Mouse (Mus musculus) adrenal gland, adult 18-20 months (tissue): ENCODE measurements around the gene Gcsam. TPM values are rescaled to one million over a fixed set of nuclear protein-coding genes. Genes with fewer than 3 reads are reported as not detected.

Experiments
- DNase-seq, 2 experiments: peaks; one replicate each; pipeline ENCODE4 v3.0.0; 2021 to 2022; ENCODE audit warnings: low spot score in 2 of 2
- total RNA-seq, 2 experiments: library from RNA; stranded (reverse); gene quantifications; 1 replicate in 1 of 2; 2 replicates in 1 of 2; pipeline ENCODE4 v1.2.3; 2021

Gene Gcsam
- total RNA-seq, 2 experiments from 2014 or later: 0.42 TPM; not detected in 1

DNA sequence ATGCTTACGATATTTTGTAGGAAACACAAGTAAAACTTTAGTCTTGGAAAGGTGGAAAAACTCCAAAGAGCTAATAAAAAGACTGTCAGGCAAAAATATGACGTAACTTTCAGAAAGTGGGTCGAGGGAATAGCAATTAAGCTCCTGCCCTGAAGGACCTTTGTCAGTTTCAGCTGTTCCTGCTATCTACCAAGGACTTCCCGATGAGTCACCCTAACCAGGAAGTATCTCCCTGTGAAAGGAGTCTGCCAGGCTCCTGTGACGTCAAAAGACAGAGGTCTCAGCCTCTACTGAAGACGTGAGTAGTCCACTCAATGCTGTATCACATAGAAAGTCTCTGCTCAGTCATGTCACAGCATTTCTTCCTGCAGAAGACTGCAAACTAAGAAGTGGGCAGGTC lies 34.2 kb downstream of the Gcsam start:
- peak in 1 of 2 experiments; percentile 21 for DNase-seq

DNA sequence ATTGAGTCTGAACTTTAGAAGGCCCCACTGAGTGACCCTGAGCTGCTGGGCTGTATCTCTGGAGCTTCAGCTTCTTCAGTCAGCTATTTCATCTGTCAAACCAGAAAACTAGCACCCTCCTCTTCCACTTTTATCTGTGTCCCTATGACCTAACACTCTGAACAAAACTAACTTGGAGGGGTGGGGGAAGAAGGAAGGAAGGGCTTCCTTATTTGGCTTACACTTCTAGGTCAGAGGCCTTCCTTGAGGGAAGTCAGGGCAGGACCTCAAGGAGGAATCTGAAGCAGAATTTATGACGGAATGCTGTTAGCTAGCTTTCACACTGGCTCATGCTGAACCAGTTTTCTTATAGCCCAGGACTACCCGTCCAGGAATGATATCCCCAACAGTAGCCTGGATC lies 41.3 kb downstream of the Gcsam start:
- no peak for DNase-seq

DNA sequence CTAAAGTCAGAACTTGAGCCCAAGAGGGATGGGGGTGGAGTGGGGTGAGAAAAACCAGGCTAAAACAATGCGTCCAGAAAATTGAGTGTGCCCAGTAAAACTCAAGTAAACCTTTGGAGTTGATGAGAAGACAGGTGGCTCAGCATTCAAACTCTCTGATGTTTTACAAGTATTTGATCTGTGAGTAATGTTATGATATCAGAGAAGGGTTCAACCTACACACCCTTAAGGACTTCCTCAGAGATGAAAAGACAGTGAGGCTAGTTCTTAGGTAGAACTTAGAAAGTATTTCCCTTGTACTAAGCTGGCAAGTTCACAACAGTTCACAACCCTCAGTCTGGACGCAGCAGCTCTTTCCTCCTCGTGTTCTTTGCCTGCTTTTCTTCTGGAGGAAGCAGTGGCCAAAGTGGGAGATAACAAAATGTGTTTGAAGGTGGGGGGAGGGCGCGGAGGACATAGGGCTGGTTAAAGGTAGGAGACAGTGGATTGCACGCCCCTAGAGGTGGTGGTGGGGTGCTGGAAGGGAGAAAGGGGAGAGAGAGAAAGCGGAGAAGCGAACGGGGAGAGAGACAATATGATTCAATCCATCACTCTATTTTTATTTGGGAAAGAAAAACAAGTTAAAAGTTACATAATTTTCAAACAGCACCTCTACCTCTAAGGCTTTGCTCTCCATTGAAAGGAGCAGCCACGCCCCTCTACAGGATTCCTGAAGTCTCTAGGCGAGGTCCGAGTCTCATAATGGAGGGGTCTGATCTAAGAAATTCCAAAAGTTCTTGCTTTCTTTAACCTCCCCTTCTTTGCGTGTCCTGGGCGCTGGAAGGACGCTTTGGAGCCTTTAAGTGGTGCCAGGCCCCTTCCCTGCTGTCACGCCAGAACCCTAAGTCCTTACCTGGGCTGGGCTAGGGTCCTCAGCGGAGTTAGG lies 43.1 kb downstream of the Gcsam start:
- no peak for DNase-seq

DNA sequence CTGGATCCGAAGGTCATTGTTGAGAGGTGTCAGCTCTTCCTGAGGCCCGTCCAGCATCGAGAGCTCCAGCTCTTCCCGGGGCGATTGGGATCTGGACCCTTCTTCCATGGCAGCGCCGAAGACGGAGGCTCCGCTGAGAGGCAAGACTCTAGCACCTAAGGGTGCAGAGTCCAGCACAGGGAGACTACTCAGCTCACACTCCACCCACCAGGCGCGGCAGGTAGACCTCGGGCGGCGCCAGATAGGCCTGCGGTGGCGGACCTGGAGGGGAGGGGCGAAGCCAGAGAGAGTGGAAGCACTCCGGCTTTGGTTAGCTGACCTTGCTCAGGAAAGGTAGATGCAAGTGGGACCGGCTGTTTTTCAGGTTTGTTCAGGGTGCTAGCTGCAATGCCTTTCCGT lies 43.8 kb downstream of the Gcsam start, which contains the start of gene BC016579:
Gene BC016579, minus strand, starts transcription at position 135 of the 399 bp plus-strand sequence.
- DNase-seq: peak in 1 of 2 experiments; percentile 26

DNA sequence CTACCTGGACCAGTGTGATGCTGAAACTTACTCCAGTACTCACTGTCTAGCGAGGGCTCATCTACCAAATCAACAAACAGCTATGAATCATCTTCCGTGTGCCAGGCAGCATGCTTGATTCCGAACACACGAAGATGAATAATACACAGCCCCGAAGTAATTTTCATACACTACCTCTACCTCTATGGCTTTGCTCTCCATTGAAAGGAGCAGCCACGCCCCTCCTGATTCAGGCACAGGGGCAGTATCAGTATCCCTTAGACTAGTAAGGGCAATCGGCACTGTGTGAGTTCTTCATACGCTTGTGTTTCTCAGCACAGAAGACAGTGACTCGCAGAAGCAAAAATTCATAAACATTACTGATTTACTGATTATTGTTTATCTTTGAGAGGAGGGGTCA lies 44.3 kb downstream of the Gcsam start:
- DNase-seq: no peak

DNA sequence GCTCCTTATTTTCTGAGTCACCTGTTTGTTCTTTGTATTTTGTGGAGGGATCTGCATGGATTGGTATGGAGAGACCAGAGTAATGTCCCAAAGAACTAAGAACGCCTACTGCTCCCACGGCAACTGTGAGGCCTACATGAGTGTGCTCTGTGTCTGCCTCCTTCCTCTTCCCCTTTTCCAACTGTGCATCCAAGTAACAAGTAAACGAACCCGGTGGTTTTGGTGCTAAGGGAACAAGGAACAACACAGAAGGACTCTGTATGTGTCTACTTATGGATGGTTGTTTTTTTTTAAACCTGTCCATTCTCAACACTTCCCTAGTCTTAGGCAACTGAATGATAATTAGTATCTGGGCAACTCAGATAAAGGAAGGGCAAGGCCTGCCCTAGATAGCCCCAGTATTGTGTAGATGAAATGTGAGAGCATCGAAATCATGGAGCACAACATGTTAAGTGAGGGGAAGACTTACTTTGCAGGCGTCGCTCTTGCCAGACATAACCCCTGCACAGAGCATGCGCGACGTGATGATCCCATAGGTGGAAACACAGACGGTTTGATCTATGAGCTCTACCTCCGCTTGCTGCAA lies 47.5 kb downstream of the Gcsam start:
- no peak for DNase-seq

DNA sequence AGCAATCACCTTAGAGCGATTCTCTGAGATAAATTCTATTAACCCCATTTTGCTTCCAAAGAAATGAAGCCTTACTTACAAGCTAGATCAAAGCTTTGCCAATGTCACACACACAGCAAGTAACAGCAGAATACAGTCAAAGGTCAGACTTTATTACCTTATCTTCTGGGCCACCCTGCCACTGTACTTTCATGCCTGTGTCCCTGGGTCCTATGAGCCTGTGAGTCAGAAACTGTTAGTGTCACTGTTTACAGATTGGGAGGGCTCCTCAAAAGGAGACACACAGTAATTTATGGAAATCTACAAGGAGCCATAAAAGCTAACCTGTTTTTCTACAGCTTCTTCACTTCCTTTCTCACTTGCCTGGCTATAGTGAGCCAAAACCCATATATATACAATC lies 48.1 kb downstream of the Gcsam start:
- DNase-seq: no peak

DNA sequence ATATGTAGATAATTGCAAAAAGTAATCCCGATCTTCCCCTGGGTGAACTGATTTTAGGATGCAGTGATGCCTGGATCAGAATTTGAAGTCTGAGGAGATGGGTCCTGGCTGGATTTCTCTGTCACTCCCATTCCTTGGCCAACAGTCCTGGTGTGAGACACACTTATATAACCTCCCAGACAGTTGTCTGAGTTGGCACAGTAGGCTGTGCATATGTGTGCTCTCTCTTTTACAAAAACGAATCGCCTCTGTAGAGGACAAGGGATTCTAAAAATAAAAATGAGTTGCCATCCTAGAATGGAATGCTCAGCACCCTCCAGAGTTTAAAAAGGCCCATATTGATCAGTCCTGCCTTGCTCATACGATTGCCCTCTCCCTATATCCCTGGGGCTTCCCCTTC lies 49.4 kb downstream of the Gcsam start:
- no peak for DNase-seq

DNA sequence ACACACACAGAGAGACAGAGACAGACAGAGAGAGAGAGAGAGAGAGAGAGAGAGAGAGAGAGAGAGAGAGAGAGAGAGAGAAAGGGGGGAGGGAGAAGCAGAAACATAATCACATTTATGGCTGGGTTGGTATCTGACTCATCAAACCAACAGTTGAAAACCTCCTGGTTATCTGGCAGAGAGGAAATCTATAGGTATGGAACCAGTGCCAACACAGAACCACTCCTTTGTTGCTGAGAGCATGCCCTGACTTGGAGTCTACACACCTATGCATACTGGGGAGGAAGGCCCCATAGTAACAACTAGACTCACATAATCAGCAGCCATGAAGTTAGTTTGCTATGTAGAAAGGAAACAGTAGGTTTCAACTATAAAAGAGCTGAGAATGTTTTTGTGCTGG lies 52.2 kb downstream of the Gcsam start:
- no peak for DNase-seq

DNA sequence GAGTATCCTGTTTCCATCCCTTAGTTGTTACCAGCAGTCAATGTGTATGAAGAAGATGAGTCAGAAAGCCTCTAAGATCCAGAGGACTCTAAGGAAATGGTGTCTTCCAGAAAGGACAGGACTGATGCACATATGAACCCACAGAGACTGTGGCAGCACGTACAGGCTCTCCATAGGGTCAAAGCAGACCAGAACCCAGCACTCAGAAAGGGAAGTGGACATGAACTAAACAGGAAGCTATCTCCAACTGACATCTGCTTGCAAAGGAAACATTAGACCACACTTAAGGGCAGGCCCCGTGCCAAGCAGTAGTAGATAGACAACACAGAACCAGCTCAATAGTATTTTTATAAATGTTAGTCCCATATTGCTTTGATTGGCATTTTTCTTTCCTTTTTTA lies 56.0 kb downstream of the Gcsam start:
- DNase-seq: no peak

DNA sequence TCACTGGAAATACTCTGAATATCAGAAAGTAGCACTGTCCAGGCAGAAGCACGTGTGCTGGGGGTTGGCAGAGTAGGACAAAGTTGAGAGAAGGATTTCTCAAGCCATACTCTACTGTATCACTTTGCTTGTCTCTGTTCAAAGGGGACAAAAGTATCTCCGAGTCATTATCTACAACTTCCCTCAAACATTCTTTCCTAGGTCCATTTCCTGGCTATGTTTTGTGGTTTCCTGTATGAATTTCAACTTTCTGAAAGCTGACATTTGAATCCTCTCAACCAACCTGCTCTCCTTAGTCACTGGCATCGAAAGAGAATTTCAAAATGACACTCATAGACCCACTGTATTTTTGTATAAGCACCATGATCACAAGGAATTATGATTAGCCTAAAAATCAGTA lies 58.0 kb downstream of the Gcsam start:
- no peak for DNase-seq

DNA sequence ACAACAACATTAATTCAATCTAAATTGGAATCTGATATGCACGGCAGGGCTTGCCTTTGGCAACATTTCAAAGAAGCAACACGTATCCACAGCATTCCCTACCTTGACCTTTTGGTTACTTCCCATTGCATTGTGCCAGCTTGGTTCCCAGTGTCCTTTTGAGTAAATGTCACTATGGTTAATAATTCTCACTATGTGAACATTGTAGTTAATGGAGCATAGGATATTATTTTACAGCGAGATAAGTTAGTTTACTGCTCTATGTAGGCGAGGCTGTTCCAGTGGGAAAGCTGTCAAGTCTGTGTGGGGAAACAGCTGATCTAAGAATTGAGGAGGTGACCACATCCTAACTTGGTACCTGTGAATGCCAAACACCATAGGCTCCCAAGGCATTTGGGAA lies 59.8 kb downstream of the Gcsam start:
- peak in 1 of 2 experiments; percentile 18 for DNase-seq

Other genes starting within 250 kb of the Gcsam start
- gene Cd200, start 201.3 kb upstream of the Gcsam start, total RNA-seq: 10 to 100 TPM; 58.9 to 64.8 TPM
- gene Gm609, start 117.4 kb upstream of the Gcsam start, total RNA-seq: under 1 TPM in 1 of 2 experiments, not detected in 1; 0.10 TPM
- not detected for gene Gm17783, start 78.3 kb upstream of the Gcsam start, total RNA-seq
- gene Slc9c1, start 75.1 kb upstream of the Gcsam start, total RNA-seq: not detected
- gene BC016579, start 43.7 kb downstream of the Gcsam start, total RNA-seq: under 1 TPM in 1 of 2 experiments, not detected in 1; 0.22 TPM
- under 1 TPM; 0.17 to 0.26 TPM for gene Tmprss7, start 83.3 kb downstream of the Gcsam start, total RNA-seq
- 1 to 10 TPM; 3.4 to 4.8 TPM for gene Tagln3, start 114.2 kb downstream of the Gcsam start, total RNA-seq
- 10 to 100 TPM; 14.2 to 27.5 TPM for gene Abhd10, start 132.6 kb downstream of the Gcsam start, total RNA-seq